Mouse (Mus musculus) embryo, embryonic 10 days (tissue): ENCODE measurements around the gene Chst10.

Experiments used
- DNase-seq: peaks from one replicate; pipeline ENCODE4 v3.0.0-alpha.2; 2015; ENCODE audit warnings: low spot score

Gene Chst10

DNA sequence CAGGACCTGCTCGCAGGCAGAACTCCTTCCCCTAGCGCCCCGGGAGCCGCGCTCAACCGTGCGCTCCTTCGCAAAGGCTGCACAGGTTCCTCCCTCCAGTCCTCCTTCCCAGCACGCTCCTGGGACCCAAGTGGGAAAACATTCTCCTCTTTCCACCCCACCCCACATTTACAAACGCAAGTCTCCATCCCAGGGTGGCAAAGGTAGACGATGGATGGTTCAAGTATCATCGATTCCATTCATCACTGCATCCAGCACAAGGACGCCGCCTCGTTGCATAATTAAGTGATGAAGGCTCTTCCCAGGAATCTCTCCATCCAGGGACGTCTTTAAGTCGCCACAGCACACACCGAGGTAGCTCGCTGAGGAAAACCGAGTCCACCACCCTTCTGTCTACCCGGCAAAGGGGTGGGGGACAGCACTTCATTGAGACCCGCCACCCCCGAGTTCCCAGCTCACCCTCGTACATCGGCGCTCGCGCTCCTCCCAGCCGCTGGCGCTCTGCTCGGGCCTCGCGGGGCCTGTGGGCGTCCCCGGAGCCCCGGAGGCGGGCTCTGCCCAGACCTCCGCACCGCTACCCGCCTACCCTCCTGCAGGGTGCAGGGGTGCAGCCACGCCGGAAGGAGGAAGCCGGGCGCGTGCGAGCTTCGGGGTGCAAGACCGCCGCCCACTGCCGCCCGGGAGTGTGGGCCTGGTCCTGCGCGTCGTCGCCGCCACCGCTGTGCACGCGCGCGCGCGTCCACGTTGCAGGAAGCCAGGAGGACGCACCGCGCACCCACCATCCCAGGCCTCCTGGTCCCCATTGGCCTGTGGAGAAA is at the start of gene Chst10:
TSS of gene Chst10 (minus strand) at position 731 of the 818 bp plus-strand sequence.
- DNase-seq = peak; percentile 89

DNA sequence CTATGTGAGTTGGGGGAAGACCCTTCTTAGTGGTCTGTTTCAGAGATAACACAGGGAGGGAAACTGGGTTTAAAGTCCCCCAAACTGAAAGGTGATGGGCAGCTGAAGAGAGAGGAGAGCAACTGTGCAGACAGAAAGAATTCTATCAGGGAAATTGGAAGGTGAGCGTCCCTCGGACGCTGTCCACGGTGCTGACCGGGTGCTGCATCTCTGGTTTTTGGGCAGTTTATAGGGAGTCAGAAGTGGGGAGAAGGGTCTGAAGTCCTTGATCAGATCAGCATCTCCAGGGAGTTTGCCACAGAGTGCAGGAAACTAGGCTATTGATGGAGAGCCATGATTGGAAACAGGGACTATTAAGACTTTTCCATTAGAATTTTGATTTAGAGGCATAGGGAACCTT is 41.6 kb upstream of the Chst10 start:
- peak; percentile 73 for DNase-seq

DNA sequence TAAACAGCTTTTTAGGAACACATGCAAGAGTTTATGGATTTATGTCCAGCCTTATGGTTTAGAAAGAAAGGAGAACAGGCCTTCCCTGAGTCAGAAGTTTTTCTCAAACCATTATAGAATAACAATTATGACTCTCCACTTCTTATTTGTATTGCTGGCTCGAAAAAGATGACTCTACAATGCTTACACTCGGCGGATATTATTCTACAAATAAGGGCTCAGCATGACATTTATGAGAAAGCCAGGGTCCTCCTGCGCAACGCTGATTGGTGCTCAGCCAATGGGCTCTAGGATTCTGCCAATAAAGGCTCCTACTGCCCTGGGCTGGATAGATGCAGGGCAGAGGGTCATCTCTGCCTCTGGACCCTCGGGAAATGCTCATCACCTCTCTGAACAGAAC is 40.9 kb upstream of the Chst10 start, which contains the start of gene Nms:
TSS of gene Nms (plus strand) at position 301 of the 400 bp plus-strand sequence.
- DNase-seq = no peak

- DNase-seq = peak; percentile 85
Observed at GRCm38 (mm10) chr1:38936780-38937179, 38.8 kb upstream of the Chst10 start.

GRCm38 (mm10) chr1:38934668-38935067 is 36.7 kb upstream of the Chst10 start:
- peak; percentile 35 for DNase-seq

GRCm38 (mm10) chr1:38930767-38931166 is 32.8 kb upstream of the Chst10 start:
- no peak for DNase-seq

GRCm38 (mm10) chr1:38929468-38929867 is 31.5 kb upstream of the Chst10 start:
- no peak for DNase-seq

DNA sequence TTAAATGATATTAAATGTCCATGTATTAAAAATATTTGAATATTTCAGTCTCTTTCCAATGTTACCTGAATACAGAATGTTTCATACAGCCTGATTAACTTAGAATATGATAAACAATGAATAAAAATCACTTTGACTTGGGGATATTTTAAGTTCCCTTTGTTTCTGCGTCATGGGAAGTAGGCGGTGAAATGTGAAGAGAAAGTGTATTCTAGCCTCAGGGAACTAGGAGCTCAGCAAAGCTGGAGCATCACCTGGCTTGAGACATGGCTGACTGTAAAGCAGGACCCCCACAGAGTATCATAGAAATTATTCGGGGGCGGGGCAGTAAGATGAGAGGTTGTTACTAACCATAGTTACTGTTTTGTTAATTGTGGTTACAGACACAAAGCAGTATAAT is 31.0 kb upstream of the Chst10 start:
- DNase-seq = no peak

DNA sequence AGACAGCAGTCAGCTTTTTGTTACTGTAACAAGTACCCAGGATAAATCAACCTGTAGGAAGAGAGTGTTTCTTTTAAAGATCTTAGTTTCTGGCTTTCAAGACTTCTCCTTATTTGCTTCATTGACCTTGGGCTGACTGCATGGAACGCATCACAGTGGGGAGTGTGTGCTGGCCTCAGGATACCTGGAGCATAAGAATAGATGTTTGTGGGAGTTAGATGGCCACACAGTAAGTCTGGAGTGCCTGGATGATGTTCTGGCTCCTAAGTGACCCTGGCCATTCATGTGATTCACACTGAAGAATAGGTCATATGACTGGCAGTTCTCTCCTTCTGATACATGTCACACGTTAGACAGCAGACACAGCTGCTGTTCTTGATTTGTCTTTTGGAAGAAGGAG is 6.0 kb upstream of the Chst10 start:
- no peak for DNase-seq

DNA sequence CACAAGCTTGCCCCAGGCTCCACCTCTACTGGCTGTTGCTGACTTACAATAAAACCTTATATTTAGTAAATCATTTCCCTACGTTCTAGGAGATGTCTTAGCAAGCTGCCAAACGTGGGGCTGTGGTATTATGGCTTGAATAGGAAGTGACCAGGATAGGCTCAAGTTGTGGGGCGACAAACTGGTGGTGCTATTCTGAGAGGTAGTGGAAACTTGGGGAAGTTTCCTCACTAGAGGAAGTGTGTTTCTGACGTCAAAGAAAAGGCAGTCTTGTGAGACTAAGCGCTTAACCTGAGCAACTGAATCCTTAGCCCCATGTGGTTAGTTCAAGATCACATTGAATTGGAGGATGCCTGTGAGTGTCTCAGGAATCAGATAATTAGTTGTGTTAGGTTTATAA is 4.6 kb upstream of the Chst10 start:
- no peak for DNase-seq

- no peak for DNase-seq
Observed at GRCm38 (mm10) chr1:38893081-38893480, 4.9 kb downstream of the Chst10 start.

GRCm38 (mm10) chr1:38891444-38891843 is 6.5 kb downstream of the Chst10 start:
- DNase-seq = no peak

DNA sequence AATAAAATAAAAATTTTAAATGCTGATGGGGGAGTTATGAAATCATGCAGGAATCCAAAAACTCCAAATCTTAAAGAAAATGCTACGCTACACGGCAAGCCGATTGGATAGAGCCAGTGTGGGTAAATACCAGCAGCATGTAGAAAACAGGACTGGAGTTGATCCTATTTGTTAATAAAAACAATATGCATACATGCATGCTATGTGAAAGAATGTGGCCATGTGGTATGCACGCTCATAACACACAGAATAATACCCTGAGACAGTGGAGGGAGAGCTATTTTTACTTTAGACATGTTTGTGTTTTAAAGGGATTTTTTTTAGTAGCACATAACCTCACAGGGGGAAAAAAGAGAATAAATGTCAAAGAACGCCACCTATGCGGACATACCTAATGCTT is 9.2 kb downstream of the Chst10 start:
- DNase-seq = no peak

- no peak for DNase-seq
Observed at GRCm38 (mm10) chr1:38887011-38887410, 10.9 kb downstream of the Chst10 start.

GRCm38 (mm10) chr1:38886602-38887001 is 11.4 kb downstream of the Chst10 start:
- DNase-seq = no peak

DNA sequence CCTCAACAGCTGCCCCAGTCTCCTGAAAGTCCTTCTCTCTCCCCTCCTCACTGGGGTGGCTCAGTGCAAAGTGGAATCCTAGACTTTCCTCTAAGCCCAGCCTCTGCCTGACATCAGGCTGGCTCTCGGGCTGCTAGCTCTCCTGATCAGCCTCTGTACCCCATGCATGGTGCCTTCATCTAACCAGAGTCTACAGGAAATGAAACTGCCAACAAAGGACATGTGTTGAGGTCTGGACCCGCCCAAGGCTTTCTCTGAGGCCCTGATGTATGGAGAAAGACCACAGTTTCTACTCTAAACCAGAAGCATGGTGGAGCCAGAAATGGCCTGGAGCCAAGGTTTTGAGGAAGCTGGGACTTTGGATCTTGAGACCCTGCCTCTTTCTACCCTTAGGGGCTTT is 12.0 kb downstream of the Chst10 start:
- DNase-seq = no peak

DNA sequence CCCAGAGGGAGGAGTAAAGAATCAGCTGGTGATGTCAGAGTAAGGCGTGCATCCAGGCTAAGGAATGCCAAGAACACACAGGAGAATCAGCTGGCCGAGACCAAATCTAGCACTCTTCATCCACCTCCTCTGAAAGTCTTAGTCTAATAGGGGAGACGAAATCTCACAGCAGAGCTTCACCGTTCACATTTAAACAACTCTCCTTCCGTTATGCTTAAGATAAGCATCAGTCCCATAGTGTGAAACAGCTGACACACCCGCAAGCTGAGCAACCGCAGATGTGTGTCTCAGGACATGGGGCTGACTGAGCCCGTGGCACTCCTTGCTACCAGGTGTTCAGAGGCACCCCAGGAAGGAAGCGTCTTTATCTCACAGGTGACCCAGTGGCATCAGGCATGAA is 14.2 kb downstream of the Chst10 start:
- DNase-seq = no peak

- DNase-seq = no peak
Observed at GRCm38 (mm10) chr1:38882746-38883145, 15.2 kb downstream of the Chst10 start.

DNA sequence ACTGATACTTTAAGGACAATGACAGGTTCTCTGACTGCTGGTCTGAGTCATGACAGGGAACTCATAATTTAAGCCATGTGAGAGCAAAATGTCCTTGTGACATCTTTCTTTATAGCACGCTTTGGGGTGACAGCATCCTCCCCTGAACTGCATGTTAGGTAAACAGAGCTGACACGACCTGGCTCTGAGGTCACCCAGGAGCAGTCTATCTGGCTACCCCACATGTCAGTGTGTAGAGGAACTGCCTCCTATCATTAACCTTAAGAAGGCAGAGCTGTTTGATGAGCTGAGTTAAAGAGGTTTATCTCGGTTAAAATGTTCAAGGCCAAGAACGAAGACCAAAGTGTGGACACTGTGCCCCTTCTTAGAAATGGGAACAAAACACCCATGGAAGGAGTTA is 16.6 kb downstream of the Chst10 start:
- no peak for DNase-seq

DNA sequence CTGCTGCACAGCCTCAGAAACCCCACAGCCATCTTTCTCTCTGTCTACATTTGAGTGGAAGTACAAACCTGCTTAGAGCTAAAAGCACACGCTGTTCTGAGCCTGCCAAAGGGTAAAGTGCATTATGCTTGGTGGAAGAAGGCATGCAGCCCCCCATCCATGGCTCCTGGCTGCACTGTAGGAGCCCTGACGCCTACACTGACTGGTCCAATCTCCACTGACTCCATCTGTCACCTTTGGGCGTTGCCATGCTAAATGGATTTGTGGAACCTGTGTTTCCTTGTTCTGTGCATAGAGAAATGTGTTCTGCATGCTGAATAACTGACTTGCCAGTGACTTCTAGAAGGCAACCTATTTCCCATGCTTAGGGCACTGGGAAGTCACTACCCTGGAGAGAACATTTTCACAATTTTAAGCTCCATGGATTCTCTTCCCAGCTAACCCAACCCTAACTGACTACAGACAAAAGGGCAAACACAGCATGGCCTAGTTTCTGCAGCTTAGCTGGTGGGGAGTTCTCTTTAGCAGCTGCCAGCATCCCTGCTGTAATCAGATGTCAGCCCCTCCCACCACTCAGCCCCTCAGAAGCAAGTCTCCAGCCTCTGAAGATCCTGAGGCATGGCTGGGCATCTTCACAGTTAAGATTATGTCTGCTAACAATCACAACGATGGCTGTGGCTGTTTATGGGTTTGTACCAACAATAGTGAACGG is 21.1 kb downstream of the Chst10 start:
- no peak for DNase-seq

DNA sequence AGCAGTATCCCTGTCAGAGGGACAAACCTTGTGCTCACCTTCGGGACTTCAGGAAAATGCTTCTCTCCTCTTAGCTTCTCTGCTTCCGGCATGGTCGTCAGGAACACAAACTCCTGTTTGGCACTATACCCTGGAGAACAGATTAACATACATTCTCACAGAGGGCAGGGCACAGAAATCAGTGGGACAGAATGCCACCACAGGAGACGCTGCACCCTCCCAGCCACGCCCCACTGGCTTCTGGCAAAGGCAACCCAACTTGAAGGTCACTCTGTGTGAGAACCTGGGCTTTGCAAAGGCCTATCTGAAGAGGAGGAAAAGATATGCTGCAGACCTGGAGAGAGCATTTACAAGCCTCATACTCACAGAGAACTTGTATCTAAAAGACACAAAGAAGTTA is 24.1 kb downstream of the Chst10 start:
- no peak for DNase-seq

DNA sequence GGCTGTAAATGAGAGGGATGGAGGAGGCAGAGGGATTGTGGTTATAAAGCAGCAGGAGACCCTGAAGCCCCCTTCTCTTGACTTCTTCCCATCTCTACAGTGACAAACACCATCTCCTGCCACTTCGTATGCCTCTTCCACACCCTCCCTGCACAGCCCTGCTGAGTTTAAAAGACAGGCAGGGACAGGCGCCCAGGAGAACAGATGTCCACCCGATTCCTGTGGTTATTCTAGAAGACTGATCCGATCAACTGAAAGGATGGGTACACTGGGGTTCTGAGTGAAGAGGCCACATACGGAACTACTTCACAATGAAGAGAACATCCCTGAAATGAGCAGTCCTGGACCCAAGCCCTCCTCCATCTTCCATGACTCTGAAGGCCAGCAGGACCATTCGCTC is 26.1 kb downstream of the Chst10 start:
- no peak for DNase-seq

DNA sequence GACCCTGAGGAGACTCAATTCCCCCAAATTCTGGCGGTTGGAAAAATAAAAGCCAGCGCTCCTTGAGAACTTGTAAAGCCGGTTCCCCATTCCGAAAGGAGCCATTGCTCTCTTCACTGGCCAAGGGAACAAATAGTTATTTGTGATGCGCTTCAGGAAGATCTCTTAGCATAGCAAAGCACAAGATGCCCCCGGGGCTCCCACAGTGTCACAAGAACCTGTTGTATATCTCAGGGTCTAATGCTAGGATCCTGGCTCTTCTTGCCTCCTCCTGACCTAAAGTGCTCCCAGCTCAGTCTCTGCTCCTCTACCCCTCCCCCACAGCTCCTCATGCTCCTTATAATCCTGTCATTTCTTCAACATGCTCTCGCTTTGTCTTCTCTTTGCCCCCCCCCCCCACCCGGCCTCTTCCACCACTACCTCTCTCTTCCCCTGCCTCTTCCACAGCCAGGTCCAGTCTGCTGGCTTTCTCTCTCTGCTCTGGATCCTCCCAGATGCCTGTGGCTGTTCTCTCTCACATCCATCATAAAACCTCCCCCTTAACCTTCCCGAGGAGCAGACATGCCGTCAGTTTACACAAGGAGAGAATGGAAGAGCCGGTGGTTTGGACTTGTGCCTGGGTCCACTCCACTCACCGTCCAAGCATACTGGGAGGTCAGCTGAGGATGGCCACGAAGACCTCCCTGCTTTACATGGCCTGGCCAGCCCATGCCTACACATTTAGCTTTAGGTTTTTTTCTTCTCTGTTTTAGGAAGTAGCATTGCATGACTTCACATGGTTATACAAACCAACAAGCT is 28.4 kb downstream of the Chst10 start:
- DNase-seq = no peak
